Mouse (Mus musculus): ENCODE data around the gene Plpp3. TPM values are rescaled to one million over a fixed set of nuclear protein-coding genes. Genes with fewer than 3 reads are reported as not detected.

Plpp3 gene
- 100 to 1,000 TPM; 157 to 169 TPM for total RNA-seq (2021)
- long read RNA-seq, experiment 1, transcript Plpp3-201 (6 exons, 3,159 nt) = major isoform, 107 of 154 reads
- long read RNA-seq, experiment 1, partial matches to known transcripts = 39 of 154 reads
- long read RNA-seq, experiment 1, other reads (novel, unspliced or antisense) = 8 of 154 reads
- long read RNA-seq, experiment 2, transcript Plpp3-201 (6 exons, 3,159 nt) = major isoform, 66 of 82 reads
- long read RNA-seq, experiment 2, partial matches to known transcripts = 5 of 82 reads
- long read RNA-seq, experiment 2, other reads (novel, unspliced or antisense) = 11 of 82 reads

DNA sequence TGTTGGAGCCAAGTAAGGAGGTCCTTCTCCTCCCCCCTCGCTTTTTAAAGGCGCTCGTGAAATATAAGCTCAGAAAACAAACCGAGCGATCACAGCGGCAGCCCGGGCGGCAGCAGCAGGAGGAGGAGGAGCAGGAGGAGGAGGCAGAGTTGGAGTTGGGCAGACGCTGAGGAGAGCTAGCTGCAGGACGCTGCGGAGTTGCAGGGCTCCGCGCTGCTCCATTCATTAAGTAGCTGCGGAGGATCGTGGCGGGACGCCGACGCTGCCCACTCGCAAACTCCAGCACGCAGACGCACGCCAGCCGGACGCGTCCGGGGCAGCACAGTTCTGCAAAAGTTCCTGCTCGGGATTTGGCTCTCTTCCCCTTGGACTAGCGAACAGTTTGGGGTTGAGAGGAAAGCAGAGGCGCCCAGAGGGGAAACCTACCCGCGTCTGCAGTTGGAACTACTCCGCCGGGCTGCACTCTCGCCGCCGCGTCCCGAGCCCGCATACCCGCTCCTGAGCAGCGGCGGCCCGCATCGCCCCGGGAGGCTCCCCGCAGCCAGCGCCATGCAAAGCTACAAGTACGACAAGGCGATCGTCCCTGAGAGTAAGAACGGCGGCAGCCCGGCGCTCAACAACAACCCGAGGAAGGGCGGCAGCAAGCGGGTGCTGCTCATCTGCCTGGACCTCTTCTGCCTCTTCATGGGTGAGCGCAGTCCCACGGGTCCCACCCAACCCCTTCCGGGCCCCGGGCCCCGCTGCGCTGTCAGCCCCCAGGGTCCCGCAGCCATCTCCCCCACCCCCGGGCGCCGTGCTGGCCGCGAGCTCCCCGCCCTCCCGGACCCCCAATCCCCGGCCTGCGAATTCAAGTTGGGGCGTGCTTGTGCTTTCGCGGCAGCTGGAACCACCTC is at the start of gene Plpp3:
Gene Plpp3, plus strand, starts transcription at position 72 of the 893 bp plus-strand sequence.
- peak; percentile 93 for DNase-seq

DNA sequence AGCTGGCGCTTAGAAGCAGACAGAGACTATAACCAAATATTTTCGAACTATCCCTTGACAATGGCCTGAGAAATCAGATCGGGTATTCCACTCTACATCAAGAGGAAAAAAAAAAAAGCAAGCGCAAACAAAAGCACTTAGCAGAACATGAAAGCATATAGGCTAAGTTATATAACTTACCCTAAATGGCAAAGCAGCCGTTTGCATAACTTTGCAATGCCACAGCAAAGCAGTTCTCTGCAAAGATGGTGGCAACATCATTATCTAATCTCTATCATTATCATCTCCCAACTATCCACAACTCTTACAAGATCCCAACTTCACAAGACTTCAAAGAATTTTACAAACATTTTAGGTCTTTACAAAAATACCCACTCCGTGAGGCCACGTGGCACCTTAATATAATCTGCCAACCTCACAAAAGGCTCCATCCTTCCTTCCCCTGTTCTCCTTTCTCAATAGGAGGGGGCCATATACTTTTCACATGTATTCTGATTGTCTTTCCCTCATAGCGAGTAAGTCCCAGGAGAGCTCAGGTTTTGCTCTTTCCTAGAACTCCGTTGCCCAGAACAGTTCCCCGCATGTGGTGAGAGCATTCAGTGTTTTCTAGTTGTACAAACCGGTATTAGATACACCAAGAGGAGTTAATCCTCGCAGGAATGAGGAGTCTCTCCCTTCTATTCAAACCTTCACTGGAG is 49.1 kb upstream of the Plpp3 start:
- DNase-seq = no peak

- DNase-seq = no peak
These were observed 48.4 kb upstream of the Plpp3 start for GRCm38 (mm10) chr4:105108641-105109198.

DNA sequence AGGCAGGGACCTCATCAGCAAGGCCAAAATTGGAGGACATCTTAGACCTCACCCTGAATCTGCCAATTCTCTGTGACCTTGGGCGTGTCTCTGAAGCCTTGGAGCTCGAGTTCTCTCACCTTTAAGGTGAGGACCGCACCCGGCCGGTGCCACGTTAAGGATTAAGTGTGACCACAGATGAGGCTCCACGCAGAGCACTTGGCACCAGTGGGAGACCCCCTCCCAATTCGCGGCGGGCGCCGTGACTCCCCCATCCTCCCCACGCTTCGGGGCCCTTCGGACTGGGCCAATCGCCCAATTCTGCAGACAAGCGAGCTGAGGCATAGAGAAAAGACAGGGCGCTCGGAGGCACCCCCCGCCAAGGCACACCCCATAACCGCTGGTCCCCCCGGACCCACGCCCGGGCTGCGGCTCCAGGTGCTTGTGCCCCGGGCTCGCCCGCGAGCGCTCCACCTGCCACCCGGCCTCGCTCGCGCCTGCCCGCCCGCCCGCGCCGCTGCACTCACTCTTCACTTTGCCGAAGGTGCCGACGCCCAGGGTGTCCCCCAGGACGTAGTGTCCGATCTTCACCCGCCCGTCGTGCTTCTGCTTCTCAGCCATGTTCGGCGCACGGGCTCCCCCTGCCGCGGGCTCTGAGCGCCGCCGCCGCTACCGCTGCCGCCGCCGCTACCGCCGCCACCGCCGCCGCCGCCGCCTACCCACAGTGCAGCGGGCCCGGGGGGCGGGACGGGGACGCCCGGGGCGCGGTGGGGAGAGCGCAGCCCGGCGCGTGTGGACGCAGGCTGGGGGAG is 47.8 kb upstream of the Plpp3 start, which contains the start of gene Prkaa2:
Gene Prkaa2, minus strand, starts transcription at position 692 of the 791 bp plus-strand sequence.
- peak; percentile 90 for DNase-seq

- no peak for DNase-seq
These were observed 47.0 kb upstream of the Plpp3 start for GRCm38 (mm10) chr4:105109990-105110683.

DNA sequence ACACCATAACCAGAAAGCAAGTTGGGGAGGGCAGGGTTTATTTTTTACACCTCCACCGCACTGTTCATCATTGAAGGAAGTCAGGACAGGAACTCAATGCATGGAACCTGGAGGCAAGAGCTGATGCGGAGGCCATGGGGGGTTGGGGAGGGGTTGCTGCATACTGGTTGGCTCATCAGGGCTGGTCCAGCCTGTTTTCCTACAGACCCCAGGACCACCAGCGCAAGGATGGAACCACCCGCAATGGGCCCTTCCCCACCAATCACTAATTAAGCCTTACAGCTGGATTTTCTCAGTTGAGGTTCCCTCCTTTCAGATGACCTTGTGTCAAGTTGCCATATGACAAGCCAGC is 46.5 kb upstream of the Plpp3 start:
- DNase-seq = no peak

GRCm38 (mm10) chr4:105111770-105112169 is 45.4 kb upstream of the Plpp3 start:
- DNase-seq = no peak

GRCm38 (mm10) chr4:105113042-105113441 is 44.1 kb upstream of the Plpp3 start:
- no peak for DNase-seq

DNA sequence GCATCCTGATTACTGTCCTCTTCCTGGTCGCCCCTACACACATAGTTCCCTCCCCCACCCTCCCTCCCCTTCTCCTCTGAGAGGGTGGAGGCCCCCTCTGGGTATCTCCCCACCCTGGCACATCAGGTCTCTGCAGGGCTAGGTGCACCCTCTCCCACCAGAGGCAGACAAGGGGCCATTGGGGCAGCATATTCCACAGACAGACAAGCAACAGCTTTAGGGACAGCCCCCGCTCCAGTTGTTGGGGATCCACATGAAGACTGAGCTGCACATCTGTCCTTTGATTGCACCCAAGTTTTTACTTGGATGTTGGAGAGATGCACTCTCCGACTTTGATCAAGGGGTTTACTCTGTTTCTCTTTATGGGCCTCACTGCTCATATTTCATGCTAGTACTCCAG is 43.7 kb upstream of the Plpp3 start:
- DNase-seq = no peak

GRCm38 (mm10) chr4:105121081-105121480 is 36.1 kb upstream of the Plpp3 start:
- DNase-seq = no peak

- peak; percentile 85 for DNase-seq
These were observed 34.7 kb upstream of the Plpp3 start for GRCm38 (mm10) chr4:105122429-105122828.

DNA sequence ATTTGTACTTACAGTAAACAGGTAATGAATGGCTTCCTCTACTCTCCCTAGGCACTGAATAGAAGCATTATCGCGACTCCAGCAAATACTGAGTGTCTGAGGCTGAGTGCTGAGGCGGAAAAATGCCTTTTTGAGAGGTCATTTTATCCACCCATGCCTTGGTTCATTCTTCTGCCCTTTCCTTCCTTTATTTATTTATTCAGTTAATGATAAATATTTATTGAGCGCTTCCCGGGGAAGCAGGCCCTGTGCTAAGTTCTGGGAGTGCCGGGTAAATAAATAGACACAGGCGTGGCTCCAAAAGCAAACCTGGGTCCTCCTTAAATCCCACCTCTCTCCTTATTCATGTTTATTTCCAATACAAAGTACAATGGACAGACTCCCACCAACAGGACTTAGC is 27.9 kb upstream of the Plpp3 start:
- DNase-seq = no peak

GRCm38 (mm10) chr4:105131756-105132314 is 25.3 kb upstream of the Plpp3 start:
- no peak for DNase-seq

- DNase-seq = peak; percentile 15
These were observed 23.6 kb upstream of the Plpp3 start for GRCm38 (mm10) chr4:105133350-105134050.

DNA sequence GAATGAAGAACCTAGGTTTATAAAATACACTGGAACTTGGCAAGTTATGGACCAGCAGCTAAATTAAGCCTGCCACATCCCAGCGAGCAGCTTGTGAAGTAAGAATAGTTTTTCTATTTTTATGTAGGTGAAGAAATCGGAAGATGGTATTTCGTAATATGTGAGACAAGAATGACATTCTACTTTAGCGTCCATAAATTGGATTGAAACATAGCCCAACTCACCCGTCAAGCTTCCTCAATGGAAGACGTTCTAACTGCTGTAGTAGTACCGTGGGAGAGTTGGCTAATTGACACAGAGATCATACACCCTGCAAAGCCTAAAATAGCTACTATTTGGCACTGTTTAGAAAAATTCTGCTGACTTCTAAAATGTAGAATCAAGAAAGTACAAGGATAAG is 7.7 kb upstream of the Plpp3 start:
- DNase-seq = no peak

DNA sequence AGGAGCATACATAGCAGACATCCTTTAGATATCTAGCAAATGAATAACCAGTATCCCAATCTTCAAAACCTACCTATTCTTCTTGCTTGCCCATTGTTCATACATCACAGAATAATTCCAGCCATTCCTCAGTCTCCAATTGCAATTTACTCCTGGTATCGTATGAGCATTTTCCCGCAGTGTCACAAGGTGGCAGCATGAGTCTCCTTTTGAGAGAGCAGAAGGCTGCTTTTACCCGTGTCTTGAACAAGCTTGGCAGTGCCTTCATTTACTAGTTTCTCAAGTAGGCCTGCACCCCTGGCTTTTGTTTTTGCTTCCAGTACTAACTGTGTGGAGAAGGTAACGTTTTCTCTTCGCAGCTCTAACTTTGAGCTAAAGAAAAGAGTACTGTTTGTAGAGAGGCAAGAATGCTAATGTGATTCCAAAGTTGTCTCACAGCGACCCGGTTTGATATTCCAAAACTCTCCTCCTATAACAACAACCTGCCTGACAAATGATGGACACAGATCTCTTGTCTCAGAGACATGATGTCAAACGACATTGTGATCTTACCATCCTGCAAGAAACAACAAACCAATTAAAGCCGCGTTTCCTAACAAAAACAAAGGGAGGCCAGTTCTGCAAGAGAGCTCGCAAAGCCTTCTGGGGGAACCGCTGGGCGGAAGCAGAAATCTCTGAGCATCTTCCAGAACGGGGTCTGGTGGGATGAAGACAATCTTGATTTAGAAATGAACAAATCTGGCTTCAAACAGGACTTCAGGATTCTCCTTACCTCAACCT is 5.0 kb upstream of the Plpp3 start:
- peak; percentile 82 for DNase-seq

- DNase-seq = no peak
These were observed 3.9 kb upstream of the Plpp3 start for GRCm38 (mm10) chr4:105153227-105153626.

DNA sequence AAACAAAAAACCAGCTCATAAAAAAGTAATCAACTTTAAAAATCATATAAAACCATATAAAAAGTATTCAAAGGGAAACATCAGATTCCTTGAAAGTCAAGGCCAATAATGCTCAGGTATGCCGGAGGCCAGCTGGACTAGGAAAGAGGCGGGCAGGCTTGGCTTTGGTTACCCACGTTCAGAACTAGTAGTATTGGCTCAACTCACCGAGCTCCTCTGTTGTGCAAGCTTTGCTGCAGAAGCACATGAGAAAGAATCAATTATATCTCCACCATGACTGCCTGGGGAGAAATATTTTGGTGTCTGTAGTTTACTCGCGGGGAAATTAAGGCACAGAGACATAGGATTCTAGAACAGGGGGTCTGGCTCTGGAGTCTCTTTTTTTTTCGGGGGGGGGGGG is 866 bp upstream of the Plpp3 start:
- no peak for DNase-seq

DNA sequence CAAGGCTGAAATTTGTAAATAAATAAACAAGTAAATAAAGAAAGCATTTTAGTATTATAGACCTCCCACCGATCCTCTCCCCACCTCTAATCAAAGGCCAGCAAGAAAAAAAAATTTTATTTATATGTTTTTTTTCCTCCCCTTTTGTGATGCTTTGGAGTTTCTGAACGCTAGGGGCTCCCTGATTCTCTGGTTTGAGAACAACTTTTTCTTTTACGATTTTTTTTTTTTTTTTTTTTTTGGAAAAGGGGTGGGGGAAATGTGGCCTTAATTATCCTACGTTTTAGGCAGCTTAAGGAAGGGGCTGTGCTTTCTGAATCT is 232 bp upstream of the Plpp3 start:
- no peak for DNase-seq

Measured in adrenal gland, postnatal 10 days (tissue).